Mouse (Mus musculus): Measurements from ENCODE around the gene Gm20737. TPM values are rescaled to one million over a fixed set of nuclear protein-coding genes. Genes with fewer than 3 reads are reported as not detected.
"Not testable (repeated sequence)": the region's sequence is repeated elsewhere in the genome, so short reads cannot be mapped to it uniquely, and the experiment has no call there.

Gene Gm20737
- not detected in 2 replicates for polyA plus RNA-seq (2014; fragmentation: Nextera tagmentation; extraction: Ambion mirVana)

- H3K9ac ChIP-seq (ENCODE audit: low read length); H3K4me3 ChIP-seq (ENCODE audit: low read depth, low read length); H3K4me2 ChIP-seq (ENCODE audit: low read length); H3K27ac ChIP-seq (ENCODE audit: low read depth, low read length); H3K4me1 ChIP-seq (ENCODE audit: control insufficient read depth, insufficient read depth, low read length); H3K9me3 ChIP-seq (replicated peaks; ENCODE audit: control insufficient read depth, low read length); H3K27me3 ChIP-seq (replicated peaks; ENCODE audit: control insufficient read depth, insufficient read depth, low read length); H3K36me3 ChIP-seq (ENCODE audit: control insufficient read depth, insufficient read depth, low read length); ATAC-seq; DNase-seq (ENCODE audit: low spot score): not testable (repeated sequence)
Observed at GRCm38 (mm10) chrY:10535942-10536341, at the start of gene Gm20737. TSS of gene Gm20737 (minus strand) at chrY:10536042.

GRCm38 (mm10) chrY:10553153-10553552, 17.3 kb upstream of the Gm20737 start, which contains the start of gene Gm21775:
TSS of gene Gm21775 (plus strand) at chrY:10553453.
- not testable (repeated sequence) for H3K9me3 ChIP-seq (replicated peaks; ENCODE audit: control insufficient read depth, low read length); H3K4me2 ChIP-seq (ENCODE audit: low read length); H3K36me3 ChIP-seq (ENCODE audit: control insufficient read depth, insufficient read depth, low read length); H3K27ac ChIP-seq (ENCODE audit: low read depth, low read length); DNase-seq (ENCODE audit: low spot score); H3K9ac ChIP-seq (ENCODE audit: low read length); H3K4me1 ChIP-seq (ENCODE audit: control insufficient read depth, insufficient read depth, low read length); H3K4me3 ChIP-seq (ENCODE audit: low read depth, low read length); H3K27me3 ChIP-seq (replicated peaks; ENCODE audit: control insufficient read depth, insufficient read depth, low read length); ATAC-seq
- WGBS = no CpG with 5 or more reads among the region's 5 CpGs

Other genes starting within 250 kb of the Gm20737 start
- gene Gm20834, start 211.5 kb downstream of the Gm20737 start, polyA plus RNA-seq (2014; fragmentation: Nextera tagmentation; extraction: Ambion mirVana) = not detected in 2 replicates
- not detected in 2 replicates for gene Gm28510, start 123.3 kb downstream of the Gm20737 start, polyA plus RNA-seq (2014; fragmentation: Nextera tagmentation; extraction: Ambion mirVana)
- gene Gm21775, start 17.4 kb upstream of the Gm20737 start, polyA plus RNA-seq (2014; fragmentation: Nextera tagmentation; extraction: Ambion mirVana) = not detected in 2 replicates
- gene Gm21900, start 80.3 kb upstream of the Gm20737 start, polyA plus RNA-seq (2014; fragmentation: Nextera tagmentation; extraction: Ambion mirVana) = not detected in 2 replicates
- gene Gm20777, start 216.4 kb upstream of the Gm20737 start, polyA plus RNA-seq (2014; fragmentation: Nextera tagmentation; extraction: Ambion mirVana) = not detected in 2 replicates